Mouse (Mus musculus): ENCODE measurements around the gene Msmp.

Msmp gene

GRCm38 (mm10) chr4:43584444-43585416, at the start of gene Msmp:
Gene Msmp (minus strand): TSS chr4:43584494.
- in situ Hi-C loops (cut with MboI; ENCODE audit: unreplicated experiment in 2 of 2): no loop called here

GRCm38 (mm10) chr4:43633736-43634135, 49.4 kb upstream of the Msmp start:
- in situ Hi-C loops (cut with MboI; ENCODE audit: unreplicated experiment in 2 of 2): no loop called here

GRCm38 (mm10) chr4:43633296-43633695, 49.0 kb upstream of the Msmp start:
- in situ Hi-C loops (cut with MboI; ENCODE audit: unreplicated experiment in 2 of 2): no loop called here

- in situ Hi-C loops (cut with MboI; ENCODE audit: unreplicated experiment in 2 of 2): no loop called here
Observed at GRCm38 (mm10) chr4:43631956-43632920, 47.9 kb upstream of the Msmp start.

GRCm38 (mm10) chr4:43631046-43631955, 47.0 kb upstream of the Msmp start, which contains the start of gene Npr2:
Gene Npr2 (plus strand): TSS chr4:43631935.
- in situ Hi-C loops (cut with MboI; ENCODE audit: unreplicated experiment in 2 of 2): no loop called here

- in situ Hi-C loops (cut with MboI; ENCODE audit: unreplicated experiment in 2 of 2): no loop called here
Observed at GRCm38 (mm10) chr4:43630671-43631045, 46.4 kb upstream of the Msmp start.

GRCm38 (mm10) chr4:43630030-43630581, 45.8 kb upstream of the Msmp start:
- in situ Hi-C loops (cut with MboI; ENCODE audit: unreplicated experiment in 2 of 2): no loop called here

GRCm38 (mm10) chr4:43629106-43629817, 45.0 kb upstream of the Msmp start:
- in situ Hi-C loops (cut with MboI; ENCODE audit: unreplicated experiment in 2 of 2): no loop called here

GRCm38 (mm10) chr4:43620146-43620778, 36.0 kb upstream of the Msmp start:
- in situ Hi-C loops (cut with MboI; ENCODE audit: unreplicated experiment in 2 of 2): loop anchor here in 1 of 2 experiments (25.0 kb wide), 1 partner anchor 242 kb away; the partner anchor contains the start of gene Olfr155

- in situ Hi-C loops (cut with MboI; ENCODE audit: unreplicated experiment in 2 of 2): loop anchor here in 1 of 2 experiments (25.0 kb wide), 1 partner anchor 249 kb away; the partner anchor contains the start of gene Olfr155
Observed at GRCm38 (mm10) chr4:43613060-43613730, 28.9 kb upstream of the Msmp start.

GRCm38 (mm10) chr4:43612534-43612933, 28.2 kb upstream of the Msmp start:
- in situ Hi-C loops (cut with MboI; ENCODE audit: unreplicated experiment in 2 of 2): loop anchor here in 1 of 2 experiments (25.0 kb wide), 1 partner anchor 250 kb away; the partner anchor contains the start of gene Olfr155

GRCm38 (mm10) chr4:43604751-43605685, 20.7 kb upstream of the Msmp start:
- in situ Hi-C loops (cut with MboI; ENCODE audit: unreplicated experiment in 2 of 2): loop anchor here in 1 of 2 experiments (25.0 kb wide), 1 partner anchor 257 kb away; the partner anchor contains the start of gene Olfr155

- in situ Hi-C loops (cut with MboI; ENCODE audit: unreplicated experiment in 2 of 2): loop anchor here in 1 of 2 experiments (25.0 kb wide), 1 partner anchor 258 kb away; the partner anchor contains the start of gene Olfr155
Observed at GRCm38 (mm10) chr4:43604099-43604498, 19.8 kb upstream of the Msmp start.

- in situ Hi-C loops (cut with MboI; ENCODE audit: unreplicated experiment in 2 of 2): loop anchor here in 1 of 2 experiments (25.0 kb wide), 1 partner anchor 262 kb away; the partner anchor contains the start of gene Olfr155
Observed at GRCm38 (mm10) chr4:43600195-43600934, 16.1 kb upstream of the Msmp start.

- in situ Hi-C loops (cut with MboI; ENCODE audit: unreplicated experiment in 2 of 2): no loop called here
Observed at GRCm38 (mm10) chr4:43598650-43599380, 14.5 kb upstream of the Msmp start.

Data from v-Abl transformed pro-B cells (cell line).